Mouse (Mus musculus) embryo, embryonic 10 days (tissue): ENCODE data around the gene Zfp385b.

Experiments
- DNase-seq: peaks from one replicate; pipeline ENCODE4 v3.0.0-alpha.2; 2015; ENCODE audit warnings: low spot score

Zfp385b gene

DNA sequence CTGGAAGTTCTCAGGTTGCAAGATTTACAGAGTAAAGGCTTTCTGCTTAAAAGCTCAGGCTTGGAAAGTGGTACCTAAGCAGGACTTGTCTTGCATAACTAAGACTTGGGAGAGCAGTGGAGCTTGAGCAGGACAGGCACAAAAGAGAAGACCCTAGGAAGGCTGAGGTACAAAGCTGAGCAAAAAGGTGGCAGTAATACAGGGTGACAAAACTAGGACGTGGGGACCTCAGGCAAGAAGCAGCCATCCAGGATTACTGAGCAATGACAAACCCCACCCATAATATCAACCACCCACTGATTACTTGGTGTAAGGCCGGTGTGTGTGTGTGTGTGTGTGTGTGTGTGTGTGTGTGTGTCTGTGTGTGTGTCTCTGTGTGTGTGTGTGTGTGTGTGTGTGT lies 114.0 kb downstream of the Zfp385b start:
- DNase-seq = no peak

DNA sequence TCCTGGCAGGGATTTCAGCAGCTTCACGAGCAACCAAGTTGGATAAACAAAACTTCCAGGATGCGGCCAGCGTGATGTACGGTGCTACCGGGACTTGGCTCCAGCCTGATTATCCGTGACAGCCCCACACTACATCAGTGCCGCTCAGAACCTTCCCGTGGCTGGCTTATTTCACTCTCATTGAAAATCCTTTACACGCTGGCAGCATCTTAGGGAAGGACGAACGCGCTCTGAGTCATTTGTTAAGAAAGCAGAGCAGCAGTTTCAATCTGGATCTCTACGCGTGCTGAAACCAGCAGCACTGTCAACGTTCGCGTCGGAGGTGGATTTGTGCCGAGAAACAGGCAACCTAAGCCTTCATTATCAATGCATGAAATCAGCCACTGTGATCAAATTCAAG lies 116.4 kb downstream of the Zfp385b start:
- peak; percentile 17 for DNase-seq

DNA sequence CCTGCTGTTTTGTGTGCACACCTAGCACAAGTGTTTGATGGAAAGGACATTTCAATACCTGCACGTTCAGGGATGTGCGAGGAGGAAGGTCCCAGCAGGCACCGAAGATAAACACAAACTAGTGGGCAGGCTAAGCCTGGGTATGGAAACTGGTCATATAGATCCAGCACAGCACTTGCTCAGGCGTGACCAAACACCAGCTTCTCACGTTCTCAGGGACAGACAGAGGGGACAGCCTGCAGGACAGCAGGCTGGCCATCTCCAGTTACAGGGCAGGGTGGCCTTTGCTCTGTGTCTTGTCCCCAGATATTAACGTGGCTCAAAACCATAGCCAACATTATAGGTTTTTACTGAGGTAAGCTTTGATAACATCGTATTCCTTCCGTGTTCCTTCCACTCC lies 128.3 kb downstream of the Zfp385b start:
- no peak for DNase-seq

GRCm38 (mm10) chr2:77690316-77690715 lies 129.1 kb downstream of the Zfp385b start:
- DNase-seq = no peak

- no peak for DNase-seq
Measured at GRCm38 (mm10) chr2:77688651-77689050, 130.8 kb downstream of the Zfp385b start.

DNA sequence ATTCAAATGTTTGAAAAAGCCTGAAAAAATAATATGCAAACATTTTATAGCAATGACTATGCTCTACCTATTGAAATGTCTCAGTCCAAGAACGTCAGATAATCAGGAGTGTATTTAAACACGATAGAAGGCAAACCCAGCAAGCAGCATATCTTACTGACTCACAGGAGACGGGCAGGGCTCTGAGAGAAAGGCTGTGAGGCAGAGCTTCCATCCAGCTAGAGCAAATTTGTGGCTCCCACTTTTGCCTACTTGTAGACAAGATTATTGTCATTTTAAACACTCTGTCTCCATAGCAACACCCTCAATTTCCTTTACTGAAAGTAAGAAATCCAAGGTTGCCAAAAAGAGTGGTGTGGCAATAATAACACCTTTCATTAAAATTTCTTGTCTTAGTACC lies 135.4 kb downstream of the Zfp385b start:
- DNase-seq = no peak

- no peak for DNase-seq
Measured at GRCm38 (mm10) chr2:77682205-77682604, 137.2 kb downstream of the Zfp385b start.

DNA sequence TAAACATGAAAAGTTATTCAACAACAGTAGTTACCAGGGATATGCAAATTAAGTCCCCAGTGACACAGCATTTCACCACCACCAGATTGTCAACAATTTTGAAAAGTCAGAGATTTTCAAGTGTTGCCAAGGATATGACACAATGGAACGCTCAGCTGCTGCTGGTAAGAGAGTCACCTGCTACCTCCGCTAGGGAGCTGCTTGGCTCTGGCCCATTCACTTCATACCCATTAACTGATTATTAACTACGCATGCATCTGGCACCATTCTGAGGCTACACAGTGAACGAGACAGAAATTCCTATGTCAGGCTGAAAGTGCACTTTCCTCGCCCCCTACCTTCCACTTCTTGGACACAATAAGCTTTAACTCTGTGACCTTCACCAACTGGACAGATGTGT lies 137.7 kb downstream of the Zfp385b start:
- DNase-seq = no peak

- no peak for DNase-seq
Measured at GRCm38 (mm10) chr2:77673770-77674169, 145.7 kb downstream of the Zfp385b start.

DNA sequence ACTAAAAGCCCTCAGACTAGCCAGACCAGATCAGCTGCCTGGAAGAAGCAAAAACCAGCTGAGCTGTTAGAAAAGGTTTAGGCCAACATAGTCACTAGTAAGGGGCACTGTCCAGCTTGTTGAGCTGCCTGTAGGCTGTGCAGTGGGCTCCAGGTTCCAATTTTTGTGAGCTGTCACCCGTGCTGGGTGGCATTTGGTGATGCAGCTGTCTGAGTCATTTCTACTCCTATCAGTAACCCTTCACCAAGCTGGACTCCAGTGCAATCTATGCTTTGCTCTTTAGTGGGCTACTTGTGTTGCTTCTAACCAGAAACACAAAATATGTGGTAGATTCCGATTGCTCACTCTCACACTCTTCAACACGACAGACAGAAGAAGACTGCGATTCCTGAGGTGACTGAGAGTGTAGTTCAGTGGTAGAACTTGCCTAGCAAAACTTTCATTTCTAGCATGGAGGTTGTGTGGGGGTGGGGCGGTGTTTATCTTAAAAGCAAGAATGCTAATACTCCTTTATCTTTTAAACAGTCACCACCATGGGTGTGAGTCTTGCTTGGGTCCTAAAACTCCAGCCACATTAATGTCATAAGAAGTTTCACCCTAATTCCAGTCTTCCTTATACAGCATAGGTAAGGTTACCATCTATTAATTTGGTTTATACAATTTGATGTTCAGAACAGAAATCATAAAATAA lies 147.1 kb downstream of the Zfp385b start:
- DNase-seq = no peak

- DNase-seq = no peak
Measured at GRCm38 (mm10) chr2:77662171-77662570, 157.3 kb downstream of the Zfp385b start.

DNA sequence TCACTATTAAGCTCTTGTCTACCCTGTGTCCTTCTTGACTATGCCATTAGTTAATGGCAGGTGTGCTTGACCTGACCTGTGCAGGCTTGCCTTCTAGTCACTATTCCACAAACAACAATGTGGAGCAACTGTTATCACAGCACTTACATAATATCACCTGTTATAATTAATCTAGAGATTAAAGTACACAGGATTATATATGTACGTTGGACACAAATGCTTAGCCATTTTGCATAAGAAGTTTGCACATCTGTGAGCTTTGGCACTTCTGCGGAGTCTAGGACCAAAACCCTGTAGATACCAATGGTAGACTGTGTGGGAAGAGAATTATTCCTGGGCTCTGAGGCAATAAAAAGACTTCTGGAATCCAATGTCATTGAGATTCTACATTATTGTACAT lies 165.8 kb downstream of the Zfp385b start:
- DNase-seq = no peak

- no peak for DNase-seq
Measured at GRCm38 (mm10) chr2:77641521-77642170, 177.8 kb downstream of the Zfp385b start.

DNA sequence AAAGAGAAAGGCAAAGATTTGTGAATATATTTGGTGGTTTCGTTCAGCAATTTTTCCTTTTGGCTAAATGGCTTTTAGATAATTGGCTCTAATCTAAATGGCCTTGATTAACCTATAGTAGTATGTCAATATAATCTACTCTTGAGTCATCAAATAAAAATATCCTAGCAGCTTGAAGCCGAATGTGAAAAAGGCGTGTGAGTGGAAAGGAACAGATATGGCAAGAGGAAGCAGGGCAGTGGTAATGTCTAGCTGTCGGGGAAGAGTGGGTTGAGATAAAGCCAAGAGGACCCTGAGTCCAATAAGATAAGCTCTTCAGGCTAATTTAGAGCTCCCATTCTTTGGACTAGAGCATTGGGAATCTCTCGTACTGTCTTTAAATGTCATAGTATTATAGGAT lies 179.4 kb downstream of the Zfp385b start:
- DNase-seq = no peak

GRCm38 (mm10) chr2:77631606-77632005 lies 187.8 kb downstream of the Zfp385b start:
- no peak for DNase-seq

- DNase-seq = no peak
Measured at GRCm38 (mm10) chr2:77627622-77628231, 191.7 kb downstream of the Zfp385b start.

- no peak for DNase-seq
Measured at GRCm38 (mm10) chr2:77618686-77619085, 200.8 kb downstream of the Zfp385b start.

GRCm38 (mm10) chr2:77610303-77610991 lies 209.0 kb downstream of the Zfp385b start:
- DNase-seq = no peak

- DNase-seq = no peak
Measured at GRCm38 (mm10) chr2:77609452-77609851, 210.0 kb downstream of the Zfp385b start.

DNA sequence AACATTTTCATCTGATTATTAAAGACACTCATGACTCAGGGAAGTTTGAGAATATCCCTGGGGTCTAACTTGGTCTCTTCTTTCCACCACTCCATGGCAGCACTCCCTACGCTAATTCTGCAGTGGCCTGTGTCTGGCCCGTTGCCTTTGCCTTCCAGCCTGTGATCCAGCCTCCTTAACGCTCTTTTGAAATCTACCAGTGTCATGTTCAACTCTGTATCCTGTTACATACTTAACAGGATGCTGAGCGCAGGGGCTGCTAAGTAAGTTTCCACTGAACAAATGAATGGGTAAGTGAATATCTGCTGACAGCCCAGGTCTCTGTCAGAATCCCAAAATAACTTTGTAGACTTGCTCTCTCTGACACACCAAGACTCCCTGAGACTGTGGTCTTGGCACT lies 210.8 kb downstream of the Zfp385b start:
- no peak for DNase-seq

- DNase-seq = no peak
Measured at GRCm38 (mm10) chr2:77593461-77593860, 226.0 kb downstream of the Zfp385b start.

- no peak for DNase-seq
Measured at GRCm38 (mm10) chr2:77592525-77592924, 226.9 kb downstream of the Zfp385b start.
